Mouse (Mus musculus): ENCODE data around the gene Fblim1. TPM values are rescaled to one million over a fixed set of nuclear protein-coding genes. Genes with fewer than 3 reads are reported as not detected.
"Not testable (repeated sequence)": the region's sequence is repeated elsewhere in the genome, so short reads cannot be mapped to it uniquely, and the experiment has no call there.

The Fblim1 gene
- total RNA-seq, 4 experiments from 2014 or later = 1.3 to 3.0 (median 2.1) TPM

- DNase-seq (ENCODE audit: low spot score in 2 of 2) = no peak
Measured at GRCm38 (mm10) chr4:141568966-141569365, 36.9 kb downstream of the Fblim1 start.

- DNase-seq (ENCODE audit: low spot score in 2 of 2) = not testable (repeated sequence)
Measured at GRCm38 (mm10) chr4:141567174-141567573, 38.7 kb downstream of the Fblim1 start.

GRCm38 (mm10) chr4:141566187-141566586 is 39.7 kb downstream of the Fblim1 start:
- DNase-seq (ENCODE audit: low spot score in 2 of 2) = no peak

GRCm38 (mm10) chr4:141565325-141565724 is 40.6 kb downstream of the Fblim1 start:
- no peak for DNase-seq (ENCODE audit: low spot score in 2 of 2)

- no peak for DNase-seq (ENCODE audit: low spot score in 2 of 2)
Measured at GRCm38 (mm10) chr4:141564660-141565059, 41.2 kb downstream of the Fblim1 start.

- no peak for DNase-seq (ENCODE audit: low spot score in 2 of 2)
Measured at GRCm38 (mm10) chr4:141564209-141564608, 41.7 kb downstream of the Fblim1 start.

GRCm38 (mm10) chr4:141562281-141562680 is 43.6 kb downstream of the Fblim1 start:
- no peak for DNase-seq (ENCODE audit: low spot score in 2 of 2)

- DNase-seq (ENCODE audit: low spot score in 2 of 2) = not testable (repeated sequence)
Measured at GRCm38 (mm10) chr4:141561331-141561919, 44.5 kb downstream of the Fblim1 start.

GRCm38 (mm10) chr4:141559898-141560263 is 46.0 kb downstream of the Fblim1 start:
- peak in 1 of 2 experiments; percentile 34 for DNase-seq (ENCODE audit: low spot score in 2 of 2)

- DNase-seq (ENCODE audit: low spot score in 2 of 2) = peak; percentile 61 to 68
Measured at GRCm38 (mm10) chr4:141559131-141559897, 46.6 kb downstream of the Fblim1 start.

GRCm38 (mm10) chr4:141558658-141559057 is 47.2 kb downstream of the Fblim1 start:
- no peak for DNase-seq (ENCODE audit: low spot score in 2 of 2)

- not testable (repeated sequence) for DNase-seq (ENCODE audit: low spot score in 2 of 2)
Measured at GRCm38 (mm10) chr4:141556163-141556562, 49.7 kb downstream of the Fblim1 start.

- DNase-seq (ENCODE audit: low spot score in 2 of 2) = not testable (repeated sequence)
Measured at GRCm38 (mm10) chr4:141554255-141554865, 51.5 kb downstream of the Fblim1 start.

- DNase-seq (ENCODE audit: low spot score in 2 of 2) = no peak
Measured at GRCm38 (mm10) chr4:141552484-141552883, 53.4 kb downstream of the Fblim1 start.

GRCm38 (mm10) chr4:141547299-141547698 is 58.6 kb downstream of the Fblim1 start:
- no peak for DNase-seq (ENCODE audit: low spot score in 2 of 2)

GRCm38 (mm10) chr4:141546334-141547200 is 59.3 kb downstream of the Fblim1 start:
- DNase-seq (ENCODE audit: low spot score in 2 of 2) = peak; percentile 77 to 83

GRCm38 (mm10) chr4:141545743-141546333 is 60.1 kb downstream of the Fblim1 start:
- peak; percentile 99 for DNase-seq (ENCODE audit: low spot score in 2 of 2)

- peak; percentile 42 to 62 for DNase-seq (ENCODE audit: low spot score in 2 of 2)
Measured at GRCm38 (mm10) chr4:141545071-141545742, 60.7 kb downstream of the Fblim1 start.

GRCm38 (mm10) chr4:141544536-141544935 is 61.4 kb downstream of the Fblim1 start:
- DNase-seq (ENCODE audit: low spot score in 2 of 2) = no peak

GRCm38 (mm10) chr4:141543593-141543992 is 62.3 kb downstream of the Fblim1 start:
- DNase-seq (ENCODE audit: low spot score in 2 of 2) = no peak
